ENCODE assay signal across 8 mouse cellular contexts in genomic region chr11:120574278-120574600, GRCm38 (mm10). TPM values are rescaled to one million over a fixed set of nuclear protein-coding genes. Genes with fewer than 3 reads are reported as not detected.
DNase-seq lines count a peak whose midpoint lies in the region; ATAC-seq and TF ChIP-seq lines count a peak whose summit lies in the region.
"Had no signal": no experiment of that assay in that cellular context is flagged by ENCODE, and none has a peak within 500 bp of the region (broad histone marks: within the 10 kb centered on the region; RNA-seq: fewer than 3 reads in every experiment).

No protein-coding gene starts in this region.

- peak overlapping the region; percentile 82 for H3K4me3 ChIP-seq in lung, embryonic 16.5 days (ENCODE audit: low read length)
- H3K4me3 ChIP-seq in lung, adult 2 months (replicated peaks; ENCODE audit: extremely low read depth, low read depth, low read length), result no peak overlapping the region
- H3K4me3 ChIP-seq in forebrain, embryonic 10.5 days, result peak overlapping the region; percentile 95
- H3K4me3 ChIP-seq in limb, embryonic 14.5 days (replicated peaks; ENCODE audit: low read length), result peak overlapping the region; percentile 94
- peak overlapping the region; percentile 98 for H3K4me3 ChIP-seq in stomach, embryonic 16.5 days (replicated peaks; ENCODE audit: low read length)

- H3K9me3 ChIP-seq in lung, embryonic 16.5 days (ENCODE audit: control insufficient read depth, low read length), result no peaks in the 10 kb centered on the region
- H3K9me3 ChIP-seq in forebrain, embryonic 10.5 days, result no peaks in the 10 kb centered on the region
- no peaks in the 10 kb centered on the region for H3K9me3 ChIP-seq in limb, embryonic 14.5 days (ENCODE audit: control insufficient read depth, low read length)
- no peaks in the 10 kb centered on the region for H3K9me3 ChIP-seq in stomach, embryonic 16.5 days (replicated peaks; ENCODE audit: control insufficient read depth, low read length)

- WGBS in lung, embryonic 16.5 days, result 26% methylated on average over 5 of the region's 5 CpGs
- WGBS in lung, adult 2 months, result 33% methylated on average over 5 of the region's 5 CpGs
- WGBS in forebrain, embryonic 10.5 days, result 59% methylated on average over 5 of the region's 5 CpGs
- 37% methylated on average over 5 of the region's 5 CpGs for WGBS in limb, embryonic 14.5 days
- 29% methylated on average over 5 of the region's 5 CpGs for WGBS in stomach, embryonic 16.5 days

- H3K27ac ChIP-seq in lung, embryonic 16.5 days (ENCODE audit: low read length), result 0 out of 2 replicates have a peak overlapping the region, but pooled peaks have one; percentile 38
- peak overlapping the region; percentile 95 for H3K27ac ChIP-seq in forebrain, embryonic 10.5 days
- H3K27ac ChIP-seq in limb, embryonic 14.5 days (replicated peaks; ENCODE audit: low read depth, low read length), result no peak overlapping the region
- peak overlapping the region; percentile 34; the same call in 1 of the 2 replicates for H3K27ac ChIP-seq in stomach, embryonic 16.5 days (ENCODE audit: low read length)

- no peak for TF ChIP-seq CTCF in lung, adult 2 months (IDR thresholded peaks at IDR 0.05; ENCODE audit: insufficient read depth, low read length)

- peak overlapping the region; percentile 82 for H3K9ac ChIP-seq in lung, embryonic 16.5 days (ENCODE audit: low read length)
- H3K9ac ChIP-seq in limb, embryonic 14.5 days (ENCODE audit: low read depth, low read length, severe bottlenecking), result peak overlapping the region; percentile 90; the same call in 1 of the 2 replicates
- peak overlapping the region; percentile 77 for H3K9ac ChIP-seq in stomach, embryonic 16.5 days (ENCODE audit: low read length)

- no peak for TF ChIP-seq POLR2A in lung, adult 2 months (IDR thresholded peaks at IDR 0.05; ENCODE audit: borderline replicate concordance, extremely low read depth, low read depth, low read length)
- no peak for TF ChIP-seq POLR2A in limb, embryonic 14.5 days (IDR thresholded peaks at IDR 0.05; ENCODE audit: borderline replicate concordance, extremely low read depth, insufficient read depth, insufficient read length)

- DNase-seq in lung, adult 2 months, result no peak
- no peak for DNase-seq in forebrain, embryonic 10.5 days (ENCODE audit: extremely low spot score, low spot score)
- no peak for DNase-seq in limb, embryonic 14.5 days (ENCODE audit: low spot score)
- no peak for DNase-seq in right cerebral cortex, postnatal 4 days
- no peak for DNase-seq in kidney, postnatal 10 days
- DNase-seq: kidney, postnatal 25 days had no signal

- H3K27me3 ChIP-seq in lung, embryonic 16.5 days (ENCODE audit: control insufficient read depth, insufficient read depth, low read depth, low read length), result no peaks in the 10 kb centered on the region
- no peaks in the 10 kb centered on the region for H3K27me3 ChIP-seq in forebrain, embryonic 10.5 days (ENCODE audit: poor library complexity, severe bottlenecking)
- no peaks in the 10 kb centered on the region for H3K27me3 ChIP-seq in limb, embryonic 14.5 days (ENCODE audit: control insufficient read depth, insufficient read depth, low read length)
- H3K27me3 ChIP-seq in stomach, embryonic 16.5 days (ENCODE audit: control insufficient read depth, insufficient read depth, low read length), result no peaks in the 10 kb centered on the region

- peak overlapping the region; percentile 77 for H3K4me2 ChIP-seq in lung, embryonic 16.5 days (ENCODE audit: low read depth, low read length)
- H3K4me2 ChIP-seq in limb, embryonic 14.5 days (replicated peaks; ENCODE audit: low read depth, low read length, severe bottlenecking), result peak overlapping the region; percentile 76
- H3K4me2 ChIP-seq in stomach, embryonic 16.5 days (ENCODE audit: low read depth, low read length), result peak overlapping the region; percentile 87

- peaks cover 36% of the 10 kb centered on the region for H3K36me3 ChIP-seq in lung, embryonic 16.5 days (ENCODE audit: control insufficient read depth, insufficient read depth, low read length)
- H3K36me3 ChIP-seq in forebrain, embryonic 10.5 days (replicated peaks), result peaks cover 55% of the 10 kb centered on the region
- peaks cover 48% of the 10 kb centered on the region for H3K36me3 ChIP-seq in limb, embryonic 14.5 days (ENCODE audit: control insufficient read depth, insufficient read depth, low read length)
- peaks cover 30% of the 10 kb centered on the region for H3K36me3 ChIP-seq in stomach, embryonic 16.5 days (ENCODE audit: control insufficient read depth, insufficient read depth, low read length)

- no peak for ATAC-seq in lung, embryonic 16.5 days (ENCODE audit: low read depth)
- no peak for ATAC-seq in limb, embryonic 14.5 days (ENCODE audit: low FRiP score, low read depth)
- ATAC-seq in stomach, embryonic 16.5 days (ENCODE audit: insufficient read depth, low FRiP score), result no peak

- peaks cover 19% of the 10 kb centered on the region for H3K4me1 ChIP-seq in lung, embryonic 16.5 days (replicated peaks; ENCODE audit: control insufficient read depth, insufficient read depth, low read length)
- peaks cover 15% of the 10 kb centered on the region for H3K4me1 ChIP-seq in lung, adult 2 months (ENCODE audit: control insufficient read depth, insufficient read depth, low read length)
- H3K4me1 ChIP-seq in forebrain, embryonic 10.5 days, result peaks cover 45% of the 10 kb centered on the region
- peaks cover 21% of the 10 kb centered on the region for H3K4me1 ChIP-seq in limb, embryonic 14.5 days (ENCODE audit: control insufficient read depth, insufficient read depth, low read length)
- H3K4me1 ChIP-seq in stomach, embryonic 16.5 days (ENCODE audit: control insufficient read depth, insufficient read depth, low read length), result peaks cover 21% of the 10 kb centered on the region

RNA-seq across cellular contexts. Expression of gene P4hb, which starts 1.2 kb away (rescaled TPM):
- 829 and 841 TPM in 2 replicates for polyA plus RNA-seq in lung, embryonic 16.5 days (2015; fragmentation: Nextera tagmentation; extraction: Ambion mirVana)
- polyA plus RNA-seq in lung, adult 2 months (2012; rRNA removed), result 192 and 254 TPM in 2 replicates
- 485 and 533 TPM in 2 replicates for polyA plus RNA-seq in forebrain, embryonic 10.5 days (2016; fragmentation: Nextera tagmentation; extraction: Ambion mirVana)
- 569 and 645 TPM in 2 replicates for polyA plus RNA-seq in limb, embryonic 14.5 days (2012; rRNA removed)
- polyA plus RNA-seq in limb, embryonic 14.5 days (2014; fragmentation: Nextera tagmentation; extraction: Ambion mirVana), result 968 and 988 TPM in 2 replicates
- polyA plus RNA-seq in stomach, embryonic 16.5 days (2015; fragmentation: Nextera tagmentation; extraction: Ambion mirVana), result 1,026 and 1,183 TPM in 2 replicates

RNA-seq across cellular contexts. Expression of gene Arhgdia, which starts 7.2 kb away (rescaled TPM):
- polyA plus RNA-seq in lung, embryonic 16.5 days (2015; fragmentation: Nextera tagmentation; extraction: Ambion mirVana), result 654 and 680 TPM in 2 replicates
- polyA plus RNA-seq in lung, adult 2 months (2012; rRNA removed), result 890 and 923 TPM in 2 replicates
- polyA plus RNA-seq in forebrain, embryonic 10.5 days (2016; fragmentation: Nextera tagmentation; extraction: Ambion mirVana), result 744 and 753 TPM in 2 replicates
- polyA plus RNA-seq in limb, embryonic 14.5 days (2012; rRNA removed), result 610 and 750 TPM in 2 replicates
- 566 and 572 TPM in 2 replicates for polyA plus RNA-seq in limb, embryonic 14.5 days (2014; fragmentation: Nextera tagmentation; extraction: Ambion mirVana)
- polyA plus RNA-seq in stomach, embryonic 16.5 days (2015; fragmentation: Nextera tagmentation; extraction: Ambion mirVana), result 543 and 584 TPM in 2 replicates

RNA-seq across cellular contexts. Expression of gene Ppp1r27, which starts 23.3 kb away (rescaled TPM):
- 0.95 and 2.6 TPM in 2 replicates for polyA plus RNA-seq in lung, embryonic 16.5 days (2015; fragmentation: Nextera tagmentation; extraction: Ambion mirVana)
- polyA plus RNA-seq in lung, adult 2 months (2012; rRNA removed), result 3.3 TPM in 1 of 2 replicates, not detected in the other
- polyA plus RNA-seq in forebrain, embryonic 10.5 days (2016; fragmentation: Nextera tagmentation; extraction: Ambion mirVana), result not detected in 2 replicates
- polyA plus RNA-seq in limb, embryonic 14.5 days (2012; rRNA removed), result 2.7 and 3.7 TPM in 2 replicates
- 3.3 and 3.5 TPM in 2 replicates for polyA plus RNA-seq in limb, embryonic 14.5 days (2014; fragmentation: Nextera tagmentation; extraction: Ambion mirVana)
- polyA plus RNA-seq in stomach, embryonic 16.5 days (2015; fragmentation: Nextera tagmentation; extraction: Ambion mirVana), result 2.9 TPM in 1 of 2 replicates, not detected in the other

RNA-seq across cellular contexts. Expression of gene Alyref, which starts 23.9 kb away (rescaled TPM):
- polyA plus RNA-seq in lung, embryonic 16.5 days (2015; fragmentation: Nextera tagmentation; extraction: Ambion mirVana), result 82.6 and 266 TPM in 2 replicates
- polyA plus RNA-seq in lung, adult 2 months (2012; rRNA removed), result 26.1 and 29.1 TPM in 2 replicates
- polyA plus RNA-seq in forebrain, embryonic 10.5 days (2016; fragmentation: Nextera tagmentation; extraction: Ambion mirVana), result 618 and 646 TPM in 2 replicates
- polyA plus RNA-seq in limb, embryonic 14.5 days (2012; rRNA removed), result 96.8 and 143 TPM in 2 replicates
- 478 TPM in 2 replicates for polyA plus RNA-seq in limb, embryonic 14.5 days (2014; fragmentation: Nextera tagmentation; extraction: Ambion mirVana)
- polyA plus RNA-seq in stomach, embryonic 16.5 days (2015; fragmentation: Nextera tagmentation; extraction: Ambion mirVana), result 37.0 and 55.5 TPM in 2 replicates

RNA-seq across cellular contexts. Expression of gene Anapc11, which starts 24.0 kb away (rescaled TPM):
- 215 and 224 TPM in 2 replicates for polyA plus RNA-seq in lung, embryonic 16.5 days (2015; fragmentation: Nextera tagmentation; extraction: Ambion mirVana)
- 136 and 159 TPM in 2 replicates for polyA plus RNA-seq in lung, adult 2 months (2012; rRNA removed)
- 218 and 228 TPM in 2 replicates for polyA plus RNA-seq in forebrain, embryonic 10.5 days (2016; fragmentation: Nextera tagmentation; extraction: Ambion mirVana)
- 190 and 205 TPM in 2 replicates for polyA plus RNA-seq in limb, embryonic 14.5 days (2012; rRNA removed)
- polyA plus RNA-seq in limb, embryonic 14.5 days (2014; fragmentation: Nextera tagmentation; extraction: Ambion mirVana), result 248 and 254 TPM in 2 replicates
- 176 and 181 TPM in 2 replicates for polyA plus RNA-seq in stomach, embryonic 16.5 days (2015; fragmentation: Nextera tagmentation; extraction: Ambion mirVana)
